Mouse (Mus musculus): ENCODE data around the gene Pigv. TPM values are rescaled to one million over a fixed set of nuclear protein-coding genes. Genes with fewer than 3 reads are reported as not detected.

The Pigv gene
- total RNA-seq (2015; ENCODE audit: low replicate concordance): 0.84 and 8.1 TPM in 2 replicates
- 1.1 and 1.7 TPM in 2 replicates for total RNA-seq (2017; ENCODE audit: low replicate concordance)

DNA sequence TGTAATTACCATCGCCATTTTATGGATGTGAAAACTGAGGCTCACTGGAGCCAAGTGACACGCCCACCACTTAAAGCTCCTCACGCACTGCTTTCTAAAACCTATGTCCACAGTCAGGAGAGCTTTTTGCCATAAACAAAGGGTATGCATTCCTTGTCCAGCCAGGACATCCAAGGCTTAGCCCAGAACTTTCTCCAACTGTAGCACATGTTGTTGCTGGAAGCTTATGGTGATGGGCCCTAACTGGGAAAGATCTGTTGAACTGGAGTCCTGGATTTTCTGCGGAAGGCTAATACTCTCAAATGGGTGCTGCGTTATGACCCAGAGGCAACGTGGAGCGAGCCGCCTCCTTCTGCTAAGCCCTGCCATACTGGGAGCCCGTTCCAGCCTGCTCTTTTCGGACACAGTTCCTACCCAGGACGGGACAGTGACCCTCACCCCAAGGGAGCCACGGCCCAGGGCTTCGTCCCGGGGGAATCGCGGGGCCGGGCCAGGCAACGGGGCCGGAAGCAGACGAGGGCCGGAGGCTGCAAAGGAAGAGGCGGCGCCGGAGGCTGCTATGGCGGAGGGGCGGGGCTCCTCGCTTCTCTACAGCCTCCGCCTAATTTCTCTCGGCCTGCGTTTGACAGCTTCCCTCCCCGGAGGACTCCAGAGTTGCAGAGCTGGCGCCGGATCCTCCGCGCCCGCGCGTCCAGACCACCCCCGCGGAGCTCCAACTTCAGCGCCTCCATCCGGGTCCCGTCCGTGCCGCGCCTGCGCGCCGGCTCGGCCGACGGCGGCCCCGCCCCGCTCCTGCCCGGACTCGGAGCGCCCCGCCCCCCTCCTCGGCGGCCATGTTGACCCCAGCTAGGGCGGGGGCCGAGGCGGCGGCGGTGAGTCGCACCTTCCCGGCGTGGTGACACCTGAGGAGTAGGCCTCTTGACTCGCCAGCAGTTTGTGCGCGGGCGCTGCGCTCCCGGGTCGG is at the start of gene Pigv:
Pigv (minus strand) TSS at position 767 of the 964 bp plus-strand sequence.
- peak; percentile 86 for ATAC-seq (replicated peaks; ENCODE audit: low FRiP score, poor library complexity, severe bottlenecking)

DNA sequence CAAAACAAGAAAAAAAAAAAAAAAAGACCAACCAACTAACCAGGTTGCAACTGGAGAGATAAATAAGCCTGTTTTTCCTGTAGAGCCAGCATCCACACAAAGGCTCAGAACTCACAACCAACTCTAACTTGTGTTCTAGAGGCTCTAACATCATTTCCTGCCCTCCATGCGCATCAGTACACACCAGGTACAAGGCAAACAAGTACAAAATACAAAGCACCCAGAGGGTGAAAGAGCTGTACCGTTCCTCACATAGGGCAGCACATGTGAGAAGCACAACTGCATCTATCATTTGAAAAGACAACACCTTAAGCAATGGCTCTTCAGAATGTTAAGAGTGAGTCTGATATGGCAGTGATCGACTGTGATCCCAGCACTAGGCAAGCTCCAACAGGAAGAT is 47.3 kb upstream of the Pigv start:
- ATAC-seq (replicated peaks; ENCODE audit: low FRiP score, poor library complexity, severe bottlenecking): no peak

- ATAC-seq (replicated peaks; ENCODE audit: low FRiP score, poor library complexity, severe bottlenecking): no peak
Observed at GRCm38 (mm10) chr4:133712755-133713154, 40.3 kb upstream of the Pigv start.

DNA sequence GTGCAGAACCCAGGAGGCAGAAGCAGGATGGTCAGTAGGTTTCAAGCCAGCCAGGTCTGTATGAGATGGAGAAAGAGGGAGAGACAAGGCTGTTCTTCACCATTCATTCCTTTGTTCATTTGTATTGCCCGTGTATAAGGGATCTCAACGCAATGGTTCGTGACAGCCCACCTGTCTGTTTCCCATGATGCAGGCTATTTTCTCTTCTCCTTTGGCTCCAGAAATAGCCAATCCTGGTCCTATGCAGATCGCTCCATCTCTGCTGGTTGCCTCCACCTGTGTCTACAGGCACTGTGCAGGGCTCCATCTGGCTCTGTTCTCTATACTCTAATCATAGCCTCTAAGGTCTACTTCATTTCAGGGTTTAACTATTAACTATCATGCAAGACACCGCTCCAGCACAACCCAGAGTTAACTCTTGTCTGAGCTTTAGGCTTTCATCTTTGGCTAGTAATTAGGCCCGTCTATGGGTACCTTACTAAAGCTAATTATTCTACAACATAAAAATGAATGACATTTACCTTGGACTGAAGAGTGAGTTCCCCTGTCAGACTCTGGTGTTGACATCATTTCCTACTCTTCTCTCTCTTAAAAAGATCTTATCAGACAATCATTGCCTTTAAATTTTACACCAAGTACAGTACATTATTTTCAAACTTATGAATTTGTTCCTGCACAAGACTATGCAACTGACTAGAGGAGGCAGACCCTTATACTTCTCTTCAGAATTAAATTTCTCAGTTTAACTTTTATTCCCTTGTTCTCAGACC is 39.0 kb upstream of the Pigv start:
- ATAC-seq (replicated peaks; ENCODE audit: low FRiP score, poor library complexity, severe bottlenecking): no peak

- ATAC-seq (replicated peaks; ENCODE audit: low FRiP score, poor library complexity, severe bottlenecking): no peak
Observed at GRCm38 (mm10) chr4:133709395-133709794, 36.9 kb upstream of the Pigv start.

GRCm38 (mm10) chr4:133707464-133707863 is 35.0 kb upstream of the Pigv start:
- no peak for ATAC-seq (replicated peaks; ENCODE audit: low FRiP score, poor library complexity, severe bottlenecking)

GRCm38 (mm10) chr4:133706956-133707355 is 34.5 kb upstream of the Pigv start:
- ATAC-seq (replicated peaks; ENCODE audit: low FRiP score, poor library complexity, severe bottlenecking): no peak

DNA sequence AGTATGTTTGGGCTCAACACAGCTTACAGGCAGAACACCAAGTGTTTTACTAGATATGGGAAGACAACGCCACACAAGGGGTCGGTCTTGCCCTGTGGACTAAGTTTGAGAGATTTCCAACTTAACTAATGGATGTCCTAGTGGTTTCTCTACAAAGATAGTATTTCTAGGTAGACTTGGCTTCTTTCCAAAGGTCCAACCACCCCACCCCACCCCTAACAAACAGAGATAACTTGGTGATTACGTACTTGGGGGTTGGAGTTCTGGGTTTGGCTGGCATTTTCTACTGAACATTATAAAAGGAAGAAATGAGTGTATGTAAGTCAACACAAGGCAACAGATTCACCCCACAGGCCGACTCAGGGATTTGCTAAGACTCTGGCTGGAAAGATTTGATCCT is 32.6 kb upstream of the Pigv start:
- no peak for ATAC-seq (replicated peaks; ENCODE audit: low FRiP score, poor library complexity, severe bottlenecking)

GRCm38 (mm10) chr4:133700905-133701368 is 28.5 kb upstream of the Pigv start:
- ATAC-seq (replicated peaks; ENCODE audit: low FRiP score, poor library complexity, severe bottlenecking): no peak

- ATAC-seq (replicated peaks; ENCODE audit: low FRiP score, poor library complexity, severe bottlenecking): no peak
Observed at GRCm38 (mm10) chr4:133695363-133695762, 22.9 kb upstream of the Pigv start.

- no peak for ATAC-seq (replicated peaks; ENCODE audit: low FRiP score, poor library complexity, severe bottlenecking)
Observed at GRCm38 (mm10) chr4:133690252-133690651, 17.8 kb upstream of the Pigv start.

DNA sequence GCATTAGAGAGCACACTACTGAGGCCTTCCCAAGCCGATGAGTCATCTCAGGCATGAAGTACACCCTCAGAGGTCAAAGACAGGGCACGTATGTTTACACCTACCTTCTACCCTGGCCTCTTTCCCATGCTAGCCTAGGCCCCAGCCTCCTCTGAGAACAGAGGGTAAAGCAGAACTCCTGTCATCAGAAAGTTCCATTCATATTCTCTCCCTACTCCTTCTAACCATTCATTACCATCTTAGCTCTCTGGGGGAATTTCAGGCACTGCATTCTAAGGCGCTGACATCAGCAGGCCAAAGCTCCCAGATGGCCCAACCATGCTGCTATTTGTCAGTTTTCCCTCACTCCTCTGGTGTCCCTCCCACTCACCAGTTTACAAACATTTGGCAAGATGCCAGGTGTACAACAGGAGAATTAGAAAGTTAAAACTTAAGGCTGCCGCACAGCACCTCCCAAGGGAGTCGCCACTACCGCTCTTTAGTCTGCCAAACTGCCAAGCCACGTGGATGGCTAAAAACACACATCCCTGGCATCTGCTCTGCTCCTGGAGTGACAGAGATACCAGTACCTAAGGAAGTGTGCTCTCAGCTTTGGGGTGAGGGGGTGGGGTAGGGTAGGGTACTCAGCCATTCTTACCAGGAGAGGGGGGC is 16.1 kb upstream of the Pigv start:
- no peak for ATAC-seq (replicated peaks; ENCODE audit: low FRiP score, poor library complexity, severe bottlenecking)

DNA sequence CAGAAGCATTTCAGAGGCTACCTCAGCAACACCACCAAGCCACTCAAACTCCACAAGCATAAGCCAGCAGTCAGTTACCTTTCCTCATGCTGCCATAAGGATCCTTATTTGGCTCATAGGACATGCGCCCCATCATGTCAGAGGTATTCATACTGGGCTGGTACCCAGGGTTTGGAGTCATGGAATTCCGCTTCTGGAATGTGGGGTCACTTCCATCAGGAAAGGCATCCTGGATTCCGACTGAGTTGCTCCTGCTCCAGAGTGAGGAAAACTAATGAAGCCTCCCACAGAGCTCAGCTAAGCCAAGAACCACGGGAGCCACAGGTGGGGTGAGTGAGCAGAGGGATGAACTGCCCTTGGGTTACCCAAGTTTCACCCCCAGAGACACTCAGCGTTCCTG is 14.7 kb upstream of the Pigv start:
- no peak for ATAC-seq (replicated peaks; ENCODE audit: low FRiP score, poor library complexity, severe bottlenecking)

- ATAC-seq (replicated peaks; ENCODE audit: low FRiP score, poor library complexity, severe bottlenecking): no peak
Observed at GRCm38 (mm10) chr4:133686512-133686911, 14.1 kb upstream of the Pigv start.

GRCm38 (mm10) chr4:133680206-133680786 is 7.8 kb upstream of the Pigv start:
- no peak for ATAC-seq (replicated peaks; ENCODE audit: low FRiP score, poor library complexity, severe bottlenecking)

GRCm38 (mm10) chr4:133679629-133680028 is 7.2 kb upstream of the Pigv start:
- ATAC-seq (replicated peaks; ENCODE audit: low FRiP score, poor library complexity, severe bottlenecking): no peak

- ATAC-seq (replicated peaks; ENCODE audit: low FRiP score, poor library complexity, severe bottlenecking): no peak
Observed at GRCm38 (mm10) chr4:133677266-133677665, 4.8 kb upstream of the Pigv start.

DNA sequence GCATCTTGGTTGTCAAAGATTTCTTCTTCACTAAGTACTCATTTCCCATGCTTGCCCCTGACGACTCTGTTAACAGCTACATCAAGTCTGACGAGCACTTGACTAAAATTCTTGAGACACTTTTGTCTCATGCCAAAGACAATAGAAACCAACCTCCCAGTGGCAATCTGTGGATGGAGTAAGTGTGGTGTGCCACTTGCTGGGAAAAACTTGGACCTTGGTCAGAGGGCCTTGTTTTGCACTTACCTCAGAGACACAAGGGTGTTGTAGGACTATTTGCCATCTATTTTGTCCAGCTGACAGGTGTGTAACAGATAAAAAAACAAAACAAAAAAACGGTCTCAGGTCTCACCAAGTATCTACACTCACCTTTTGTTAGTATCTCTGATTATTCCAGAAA is 3.7 kb upstream of the Pigv start:
- no peak for ATAC-seq (replicated peaks; ENCODE audit: low FRiP score, poor library complexity, severe bottlenecking)

- ATAC-seq (replicated peaks; ENCODE audit: low FRiP score, poor library complexity, severe bottlenecking): no peak
Observed at GRCm38 (mm10) chr4:133675594-133676016, 3.2 kb upstream of the Pigv start.

- ATAC-seq (replicated peaks; ENCODE audit: low FRiP score, poor library complexity, severe bottlenecking): no peak
Observed at GRCm38 (mm10) chr4:133674331-133674695, 1.9 kb upstream of the Pigv start.

All from erythroblast, adult 5-6 weeks (primary cell).